Mouse (Mus musculus) lung, postnatal 0 days (tissue): ENCODE data around the gene Utf1.

Source experiments
- CTCF ChIP-seq: IDR thresholded peaks from 2 replicates; pipeline ENCODE4 v1.5.1; 2016; ENCODE audit warnings: antibody characterized with exemption, mild to moderate bottlenecking
- EP300 ChIP-seq: IDR thresholded peaks from 2 replicates; pipeline ENCODE4 v1.6.1; 2016; ENCODE audit warnings: antibody characterized with exemption, mild to moderate bottlenecking, control low read depth

DNA sequence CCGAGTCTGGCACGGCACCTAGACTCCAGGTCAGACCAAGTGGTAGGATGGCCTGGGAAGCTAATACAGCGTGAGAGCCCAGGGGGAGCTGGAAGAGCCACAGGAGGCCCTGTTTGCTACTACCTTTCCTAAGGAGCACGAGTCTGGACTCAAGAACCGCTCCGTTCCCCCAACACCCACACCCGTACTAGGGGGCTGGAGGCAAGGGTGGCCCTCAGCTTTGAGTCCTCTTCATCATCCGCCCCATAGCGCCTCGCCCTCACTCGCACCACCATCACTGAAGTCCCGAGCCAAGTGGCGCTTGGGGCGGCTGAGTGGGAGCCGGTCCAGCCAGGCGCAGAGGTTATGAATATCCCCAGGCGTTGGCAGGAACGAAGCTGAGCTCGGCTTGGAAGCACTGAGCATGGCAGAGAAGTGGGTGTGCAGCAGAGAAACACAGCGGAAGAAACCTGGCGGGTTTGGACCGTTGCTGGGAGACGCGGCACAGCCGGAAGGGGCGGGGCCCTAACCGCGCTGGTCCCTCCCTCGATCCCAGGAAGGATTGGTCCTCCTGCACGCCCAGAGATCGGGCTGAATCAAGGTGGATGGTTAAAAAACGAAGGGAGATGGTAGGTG, 34.8 kb downstream of the Utf1 start, which contains the start of gene 6430531B16Rik:
- TF ChIP-seq CTCF (no peak), EP300 (no peak)
